Mouse (Mus musculus) midbrain, embryonic 11.5 days (tissue): ENCODE results near the gene Fam241b. TPM values are rescaled to one million over a fixed set of nuclear protein-coding genes. Genes with fewer than 3 reads are reported as not detected.

Source experiments
- polyA plus RNA-seq: library from polyadenylated mRNA; unstranded; fragments of >200 nt; fragmentation: Nextera tagmentation; extraction: Ambion mirVana; gene quantifications from 2 replicates; pipeline ENCODE4 v1.2.1, GENCODE M21; 2014

The Fam241b gene
- polyA plus RNA-seq, 1 experiment from 2014 or later = 7.1 TPM

Other genes with a start within 250 kb of the Fam241b start
- gene Col13a1, start 164.8 kb downstream of the Fam241b start, polyA plus RNA-seq = 2.1 and 2.7 TPM in 2 replicates
- 0.34 and 0.37 TPM in 2 replicates for gene Neurog3, start 10.8 kb downstream of the Fam241b start, polyA plus RNA-seq
- gene Tspan15, start 87.3 kb upstream of the Fam241b start, polyA plus RNA-seq = 8.6 and 9.3 TPM in 2 replicates
- gene Tacr2, start 108.5 kb upstream of the Fam241b start, polyA plus RNA-seq = not detected in 2 replicates
- gene Hk1, start 236.0 kb upstream of the Fam241b start, polyA plus RNA-seq = 19.3 and 23.4 TPM in 2 replicates